Mouse (Mus musculus): Measurements from ENCODE around the gene Gm21969.

The Gm21969 gene

DNA sequence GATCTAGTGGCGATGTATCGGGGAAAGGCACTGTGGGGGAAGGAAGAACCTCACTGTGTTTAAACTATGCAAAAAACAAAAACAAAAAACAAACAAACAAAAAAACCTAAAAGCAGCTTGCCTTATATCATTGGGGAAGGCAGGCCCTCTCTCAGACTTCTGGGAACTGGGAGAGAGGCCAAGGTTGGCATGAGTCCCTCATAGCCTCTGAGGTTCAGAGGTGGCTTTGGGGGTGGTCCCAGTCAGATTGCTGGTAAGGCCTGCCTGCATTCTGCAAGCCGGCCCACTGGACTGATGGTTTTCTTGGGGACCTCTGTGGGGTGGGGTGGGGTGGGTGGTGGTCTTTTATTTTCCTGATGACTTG, 14.0 kb downstream of the Gm21969 start:
- no peak for DNase-seq (ENCODE audit: low read depth, low spot score)

DNA sequence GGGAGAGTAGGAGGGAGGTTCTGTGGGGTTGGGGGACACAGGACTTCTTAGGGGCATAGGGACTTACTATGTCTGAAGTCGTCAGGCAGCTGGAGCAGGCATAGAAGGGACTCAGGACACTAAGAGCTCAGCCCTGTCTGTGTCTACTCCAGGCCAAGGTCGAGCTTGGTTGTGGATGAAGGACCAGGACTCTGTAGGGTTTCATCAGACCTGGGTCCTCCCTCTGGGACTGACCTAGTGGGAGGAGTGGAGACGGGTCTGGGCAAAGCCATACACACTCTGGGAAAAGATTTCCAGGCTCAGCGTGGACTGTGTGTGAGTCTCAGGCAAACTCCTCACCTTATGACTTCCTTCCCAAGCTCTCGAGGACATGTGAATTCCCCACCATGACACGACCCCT, 16.8 kb downstream of the Gm21969 start:
- no peak for DNase-seq (ENCODE audit: low read depth, low spot score)

DNA sequence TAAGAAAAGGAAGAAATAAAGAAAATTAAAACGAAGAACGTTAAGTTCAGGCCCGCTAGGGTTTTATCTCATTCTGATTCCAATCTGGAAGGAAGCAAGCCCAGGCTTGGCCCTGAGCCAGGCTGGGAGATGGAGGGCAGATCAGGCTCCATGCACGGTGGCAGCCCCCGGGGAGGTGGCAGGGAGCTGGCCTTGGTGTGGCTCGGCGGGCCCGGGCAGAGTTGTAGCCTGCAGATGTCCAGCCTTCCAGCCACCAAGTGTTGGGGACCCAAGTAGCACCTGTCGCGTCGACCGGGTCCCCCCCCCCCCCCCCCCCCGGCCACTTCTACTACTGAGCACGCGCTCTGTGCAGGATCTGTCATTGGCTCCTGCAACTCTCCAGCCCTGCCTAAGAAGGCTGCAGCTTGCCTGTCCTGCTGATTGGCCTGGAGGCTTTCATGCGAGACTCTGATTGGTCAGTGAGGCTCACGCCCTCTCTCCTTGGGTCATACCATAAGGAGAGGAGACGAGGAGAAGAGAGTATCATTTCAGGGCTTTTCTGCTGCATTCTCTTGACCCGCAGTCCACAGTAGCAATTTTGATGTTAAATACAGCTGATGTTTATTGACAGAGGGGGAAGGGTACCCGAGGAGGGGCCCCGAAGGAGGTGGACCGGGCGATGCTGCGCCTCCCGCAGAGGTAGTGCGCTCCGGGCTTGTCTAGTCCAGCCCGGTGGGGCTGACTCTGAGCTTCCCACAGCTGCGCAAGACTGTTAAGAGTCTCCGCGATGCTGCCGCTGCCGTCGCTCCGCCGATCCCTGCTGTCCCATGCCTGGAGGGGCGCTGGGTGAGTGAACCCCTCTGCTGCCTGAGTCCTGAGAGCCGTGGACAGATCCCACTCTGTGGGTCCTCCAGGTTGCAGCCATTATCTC, 19.6 kb downstream of the Gm21969 start, which contains the start of gene Aldh4a1:
TSS of gene Aldh4a1 (plus strand) at position 494 of the 910 bp plus-strand sequence.
- peak; percentile 85 for DNase-seq (ENCODE audit: low read depth, low spot score)

DNA sequence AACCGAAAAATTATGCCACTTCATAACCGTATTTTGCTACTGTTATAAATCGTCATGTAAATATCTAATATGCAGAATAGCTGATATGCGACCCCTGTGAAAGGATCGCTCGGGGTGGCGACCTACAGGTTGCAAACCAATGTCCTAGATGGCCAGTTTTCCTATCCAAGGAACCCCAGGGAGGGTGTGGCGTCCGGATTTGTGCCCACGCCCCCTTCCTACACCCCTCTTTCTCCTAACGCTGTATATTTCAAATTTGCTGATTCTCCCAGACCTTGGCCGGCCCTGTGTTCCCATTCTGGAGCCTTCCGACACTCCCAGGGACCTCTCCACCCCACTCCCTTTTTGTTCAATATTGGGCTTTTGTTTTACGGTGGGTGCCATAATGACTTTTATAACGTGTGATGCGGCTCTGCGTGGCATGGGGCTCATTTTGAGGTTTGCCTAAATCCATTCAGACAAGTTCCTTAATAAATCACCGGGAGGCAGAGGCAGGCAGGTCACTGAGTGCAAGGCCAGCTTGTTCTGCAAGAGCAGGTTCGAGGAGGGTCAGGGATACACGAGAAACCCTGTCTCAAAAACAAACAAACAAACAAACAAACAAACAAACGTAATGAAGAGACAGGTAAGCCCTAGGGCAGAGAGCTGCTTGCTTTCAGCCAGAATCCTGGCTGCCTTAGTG, 20.6 kb downstream of the Gm21969 start:
- DNase-seq (ENCODE audit: low read depth, low spot score), result no peak

DNA sequence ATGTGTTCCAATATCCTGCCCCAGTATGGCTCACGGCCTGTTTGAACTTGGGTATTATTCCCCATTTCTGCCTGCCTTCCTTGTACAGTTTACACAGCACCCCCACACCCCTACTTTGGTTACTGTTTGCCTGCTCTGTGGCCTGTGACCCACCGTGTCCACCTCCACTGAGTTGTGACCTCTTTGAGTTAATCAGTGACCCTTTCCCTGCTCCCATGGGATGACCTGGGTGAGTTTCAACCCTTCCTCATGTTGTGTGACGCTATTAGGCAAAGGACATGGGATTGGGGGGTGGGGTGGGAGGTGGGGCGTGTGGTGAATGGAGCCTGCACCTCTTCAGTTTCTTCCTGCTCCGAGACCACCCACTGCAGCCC, 21.1 kb downstream of the Gm21969 start:
- no peak for DNase-seq (ENCODE audit: low read depth, low spot score)

DNA sequence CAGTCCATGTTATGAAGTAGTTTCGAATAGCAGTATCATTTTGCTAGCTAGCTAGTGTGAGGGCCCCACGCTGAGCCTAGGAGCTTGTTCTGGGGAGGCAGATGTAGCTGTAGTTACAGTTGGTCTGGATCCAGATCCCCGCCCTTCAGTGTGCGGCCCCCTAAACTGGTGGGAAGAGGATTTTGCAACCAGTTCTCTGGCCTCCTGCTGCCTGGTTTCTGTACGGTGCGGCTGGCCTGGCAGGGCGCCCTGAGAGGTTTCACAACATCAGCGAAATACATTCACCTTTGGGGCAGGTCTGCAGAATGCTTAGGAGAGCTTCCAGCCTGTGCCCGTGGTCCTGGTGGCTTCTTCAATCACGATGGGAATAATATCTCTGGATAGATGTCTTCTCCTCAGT, 21.7 kb downstream of the Gm21969 start:
- DNase-seq (ENCODE audit: low read depth, low spot score), result no peak

DNA sequence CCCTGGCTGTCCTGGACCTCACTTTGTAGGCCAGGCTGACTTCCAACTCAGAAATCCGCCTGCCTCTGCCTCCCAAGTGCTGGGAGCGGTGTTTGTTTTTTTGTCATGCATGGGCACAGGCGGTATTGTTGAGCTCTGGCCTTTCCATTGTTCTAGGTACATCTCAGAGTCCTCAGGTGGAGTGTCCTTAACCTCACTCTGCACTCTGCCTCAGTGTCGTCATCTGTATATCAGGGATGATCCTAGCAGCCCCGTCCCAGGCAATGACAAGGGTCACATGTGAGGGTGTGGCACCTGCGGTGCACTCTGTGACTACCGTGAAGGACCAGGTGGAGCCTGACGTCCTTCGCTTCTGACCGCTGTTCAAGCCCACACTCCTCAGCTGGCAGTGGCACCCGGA, 24.4 kb downstream of the Gm21969 start:
- no peak for DNase-seq (ENCODE audit: low read depth, low spot score)

DNA sequence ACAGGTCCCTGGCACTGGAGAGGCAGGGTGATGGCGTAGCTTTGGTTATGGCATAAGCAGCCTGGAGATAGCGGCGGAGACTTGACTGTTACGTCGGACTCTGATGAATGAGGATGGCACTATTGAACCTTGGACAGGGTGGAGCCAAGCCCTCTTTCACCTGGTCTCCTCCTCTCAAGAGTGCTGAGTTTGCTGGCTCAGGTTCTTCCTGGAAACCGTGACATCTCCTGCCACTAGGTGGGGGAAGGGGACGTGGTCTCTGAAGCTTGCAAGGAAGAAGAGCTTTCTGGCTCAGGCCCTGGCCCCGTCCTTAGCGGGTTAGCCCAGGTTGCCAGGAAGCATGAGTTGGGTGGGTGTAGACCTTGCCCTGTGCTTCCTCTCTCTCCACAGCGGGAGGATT, 27.2 kb downstream of the Gm21969 start:
- DNase-seq (ENCODE audit: low read depth, low spot score), result no peak

DNA sequence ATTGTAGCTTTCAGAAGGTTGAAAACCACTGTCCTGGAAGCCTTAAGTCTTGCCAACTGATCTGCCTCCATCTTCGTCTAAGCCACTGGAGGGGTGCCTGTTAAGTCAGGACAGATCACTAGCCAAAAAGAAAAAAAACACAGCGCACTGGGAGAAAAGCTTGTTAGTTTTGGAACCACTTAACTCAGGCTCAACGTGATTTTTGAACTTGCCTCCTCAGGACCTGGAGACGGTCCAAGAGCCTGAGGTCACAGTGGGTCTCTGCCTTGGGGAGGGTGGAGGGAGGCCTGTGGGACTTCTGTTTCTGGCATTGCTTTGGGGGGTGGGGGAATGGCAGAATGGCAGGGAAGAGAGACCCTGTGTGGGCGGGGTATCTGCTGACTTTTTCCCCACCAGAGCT, 28.2 kb downstream of the Gm21969 start:
- no peak for DNase-seq (ENCODE audit: low read depth, low spot score)

DNA sequence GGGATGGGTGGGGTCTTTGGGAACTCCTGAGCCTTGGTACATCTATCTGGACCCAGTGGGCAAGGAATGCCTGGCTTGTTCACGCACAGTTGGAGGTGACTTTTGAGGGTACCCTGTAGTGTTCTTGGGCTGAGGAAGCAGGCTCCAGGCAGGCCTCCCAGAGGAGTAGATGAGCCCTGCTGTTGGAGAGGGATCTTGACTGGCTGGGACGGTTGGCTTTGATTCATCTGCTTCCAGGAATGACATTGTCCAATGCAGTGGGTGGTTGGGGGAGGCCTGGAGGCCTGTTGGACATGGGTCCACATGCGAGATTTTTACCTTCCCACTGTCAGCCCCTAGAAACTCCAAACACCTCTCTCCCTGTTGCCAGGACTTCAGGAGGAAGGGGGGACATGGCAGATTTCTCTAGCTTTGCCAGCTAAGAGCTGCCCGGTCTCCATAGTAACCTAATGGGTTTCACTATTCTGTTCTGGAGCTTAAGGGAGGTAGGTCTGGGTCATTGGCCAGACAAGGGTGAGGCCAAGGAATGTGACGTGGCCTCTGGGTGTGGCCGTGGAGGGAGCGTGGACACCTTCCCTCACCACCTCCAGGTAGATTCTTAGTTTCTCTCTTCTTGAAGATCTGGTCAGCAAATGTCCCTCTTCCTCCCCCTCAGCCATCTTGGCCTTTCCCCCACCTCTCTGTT, 28.7 kb downstream of the Gm21969 start:
- DNase-seq (ENCODE audit: low read depth, low spot score), result no peak

DNA sequence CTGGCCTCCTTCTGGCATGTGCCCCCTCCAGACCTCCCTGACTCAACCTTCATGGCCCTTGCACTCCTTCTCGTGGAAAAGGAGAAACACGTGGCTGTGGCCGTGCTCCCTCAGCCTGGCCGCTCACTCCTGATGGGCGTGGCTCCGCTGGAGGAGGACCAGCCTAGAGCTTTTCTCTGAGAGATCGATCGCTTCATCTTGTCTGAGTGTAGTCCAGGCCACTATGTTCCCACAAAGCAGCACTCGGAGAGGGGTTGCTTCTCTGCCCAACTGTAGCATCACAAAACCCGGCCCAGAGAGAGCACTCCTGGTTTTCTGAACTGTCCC, 29.2 kb downstream of the Gm21969 start:
- DNase-seq (ENCODE audit: low read depth, low spot score), result no peak

DNA sequence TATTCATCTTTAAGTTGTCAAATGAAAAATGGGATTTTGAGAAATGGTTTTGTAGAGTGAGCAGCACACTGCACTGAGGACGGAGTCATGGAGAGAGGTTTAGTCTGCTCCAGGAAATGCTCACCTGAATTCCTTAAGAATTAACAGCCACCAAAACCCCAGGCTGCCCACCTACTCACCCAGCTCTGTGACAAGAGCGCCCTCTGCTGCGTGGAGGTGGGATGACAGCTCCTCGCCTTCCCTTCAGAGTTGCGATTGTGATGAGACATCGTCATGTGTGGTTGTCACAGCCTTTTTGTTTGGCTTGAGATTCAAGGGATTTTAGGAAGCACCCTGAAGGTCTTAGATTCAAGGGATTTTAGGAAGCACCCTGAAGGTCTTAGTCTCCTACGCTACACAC, 33.4 kb downstream of the Gm21969 start:
- peak; percentile 21 for DNase-seq (ENCODE audit: low read depth, low spot score)

DNA sequence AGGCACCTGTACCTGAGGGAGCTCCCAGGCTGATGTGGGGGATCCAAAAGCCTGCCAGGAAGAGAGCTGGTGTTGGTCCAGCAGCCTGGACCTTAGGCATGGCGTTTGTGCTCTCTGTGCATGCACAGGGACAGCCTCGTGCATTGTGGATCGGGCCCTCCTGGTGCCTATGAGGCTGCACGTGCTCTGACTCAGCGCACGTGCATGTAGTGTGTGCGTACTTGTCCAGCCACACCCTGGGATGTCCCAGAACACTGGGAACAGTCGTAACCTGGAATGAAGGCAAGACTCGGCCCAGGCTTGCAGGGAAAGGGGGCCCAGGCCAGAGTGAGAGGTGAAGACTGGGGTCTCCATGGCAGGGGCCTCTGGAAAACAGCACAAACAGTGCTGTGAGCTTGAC, 34.9 kb downstream of the Gm21969 start:
- no peak for DNase-seq (ENCODE audit: low read depth, low spot score)

DNA sequence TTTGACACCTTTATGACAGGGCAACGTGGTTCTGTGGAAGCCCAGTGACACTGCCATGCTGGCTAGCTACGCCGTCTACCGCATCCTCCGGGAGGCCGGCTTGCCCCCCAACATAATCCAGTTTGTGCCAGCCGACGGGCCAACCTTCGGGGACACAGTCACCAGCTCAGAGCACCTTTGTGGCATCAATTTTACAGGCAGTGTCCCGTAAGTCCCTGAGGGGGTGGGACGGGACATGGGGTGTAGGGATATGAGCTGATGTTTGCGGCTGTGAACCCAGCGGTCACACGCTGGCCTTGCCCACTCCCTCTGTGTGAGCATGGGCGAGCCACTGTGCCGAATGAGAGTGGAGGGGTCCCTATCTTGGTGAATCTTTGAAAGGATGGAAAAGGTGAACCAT, 35.4 kb downstream of the Gm21969 start:
- no peak for DNase-seq (ENCODE audit: low read depth, low spot score)

DNA sequence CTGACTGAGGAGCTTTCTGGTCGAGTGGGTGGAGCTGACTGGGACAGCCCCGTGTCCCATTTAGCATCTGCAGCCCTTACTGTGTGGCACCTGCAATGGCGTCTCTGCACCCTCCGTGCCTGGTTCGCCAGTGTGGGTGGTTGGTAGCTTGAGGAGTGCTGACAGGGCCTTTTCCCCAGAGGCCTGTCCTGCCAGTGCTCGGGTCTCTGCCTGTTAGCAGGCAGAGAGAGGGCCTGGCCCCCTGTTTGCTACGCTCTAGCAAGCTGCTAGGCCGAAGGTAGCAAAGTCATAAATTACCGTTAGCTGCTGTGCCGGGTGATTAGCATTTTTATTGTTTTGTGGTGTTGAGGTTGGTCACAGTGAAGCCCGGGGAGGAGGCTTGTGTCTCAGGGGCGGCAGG, 36.8 kb downstream of the Gm21969 start:
- no peak for DNase-seq (ENCODE audit: low read depth, low spot score)

DNA sequence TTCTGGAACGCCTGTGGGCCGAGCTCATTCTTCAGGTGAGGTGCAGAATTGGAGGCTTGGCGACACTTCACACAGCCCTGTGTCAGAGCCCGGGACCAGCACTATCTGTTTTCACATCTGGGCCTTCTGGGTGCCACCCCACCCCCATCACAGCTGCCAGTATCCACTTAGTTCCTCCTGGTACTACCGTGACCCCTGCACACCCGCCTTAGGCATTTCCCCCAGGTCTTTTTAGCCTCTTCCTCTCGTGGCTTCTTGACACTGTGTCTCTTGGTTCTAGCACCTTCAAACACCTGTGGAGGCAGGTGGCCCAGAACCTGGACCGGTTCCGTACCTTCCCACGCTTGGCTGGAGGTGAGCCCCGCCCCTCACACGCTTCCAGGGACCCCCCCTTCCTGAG, 37.3 kb downstream of the Gm21969 start:
- no peak for DNase-seq (ENCODE audit: low read depth, low spot score)

DNA sequence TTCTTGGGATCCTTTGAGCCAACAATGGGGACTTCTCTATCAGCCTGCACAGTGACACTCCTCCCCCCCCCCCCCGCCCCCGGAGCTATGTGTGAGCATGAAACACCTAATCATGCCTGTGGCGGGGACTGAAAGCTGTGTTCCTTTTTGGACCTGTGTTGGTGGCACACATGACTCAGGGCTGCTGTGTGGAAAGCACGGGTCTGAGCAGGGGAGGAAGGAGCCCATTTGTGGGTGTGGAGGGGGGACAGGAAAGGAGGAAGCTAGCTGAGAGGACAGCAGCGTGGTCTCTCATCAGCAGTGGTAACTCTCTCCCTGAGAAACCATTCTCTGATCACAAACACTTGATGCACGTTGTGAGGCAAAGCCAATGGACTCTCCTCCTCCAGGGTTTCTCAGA, 37.8 kb downstream of the Gm21969 start:
- DNase-seq (ENCODE audit: low read depth, low spot score), result no peak

DNA sequence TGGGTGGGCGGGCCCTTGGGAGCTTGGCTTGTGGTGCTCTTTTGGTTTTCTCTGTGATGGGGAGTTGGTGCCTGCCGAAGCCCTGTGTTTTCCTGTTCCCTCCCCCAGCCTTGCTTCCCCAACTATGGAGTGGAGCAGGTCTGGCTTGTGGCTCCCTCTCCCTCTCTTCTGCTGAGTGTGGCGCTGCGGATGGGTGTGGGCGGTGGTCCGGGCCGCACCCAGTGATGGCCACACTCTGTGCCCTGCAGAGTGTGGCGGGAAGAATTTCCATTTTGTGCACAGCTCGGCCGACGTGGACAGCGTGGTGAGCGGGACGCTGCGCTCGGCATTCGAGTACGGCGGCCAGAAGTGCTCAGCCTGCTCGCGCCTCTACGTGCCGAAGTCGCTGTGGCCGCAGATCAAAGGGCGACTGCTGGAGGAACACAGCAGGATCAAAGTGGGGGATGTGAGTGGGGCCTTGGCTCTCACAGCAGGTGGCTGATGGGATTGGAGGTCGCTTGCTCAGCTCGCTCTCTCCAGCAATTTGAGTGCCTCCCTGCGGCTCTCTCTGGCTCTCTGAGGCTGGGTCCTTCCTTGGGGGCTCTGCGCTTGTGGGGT, 38.9 kb downstream of the Gm21969 start:
- no peak for DNase-seq (ENCODE audit: low read depth, low spot score)

DNA sequence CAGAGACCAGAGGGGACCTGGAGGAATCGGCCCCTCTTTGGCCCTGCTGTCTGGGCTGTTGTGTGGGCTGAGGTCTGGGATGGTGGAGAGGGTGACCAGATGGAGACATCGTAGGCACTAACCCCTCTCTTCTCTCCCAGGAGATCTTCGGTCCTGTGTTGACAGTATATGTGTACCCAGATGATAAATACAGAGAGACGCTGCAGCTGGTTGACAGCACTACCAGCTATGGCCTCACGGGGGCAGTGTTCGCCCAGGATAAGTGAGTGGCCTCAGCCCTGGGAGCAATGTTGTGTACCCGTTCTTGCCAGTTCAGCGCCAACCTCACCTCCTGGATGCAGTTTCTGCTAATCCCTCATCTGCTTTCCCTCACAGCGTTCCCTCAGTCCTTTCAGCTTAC, 41.0 kb downstream of the Gm21969 start:
- DNase-seq (ENCODE audit: low read depth, low spot score), result peak; percentile 28

DNA sequence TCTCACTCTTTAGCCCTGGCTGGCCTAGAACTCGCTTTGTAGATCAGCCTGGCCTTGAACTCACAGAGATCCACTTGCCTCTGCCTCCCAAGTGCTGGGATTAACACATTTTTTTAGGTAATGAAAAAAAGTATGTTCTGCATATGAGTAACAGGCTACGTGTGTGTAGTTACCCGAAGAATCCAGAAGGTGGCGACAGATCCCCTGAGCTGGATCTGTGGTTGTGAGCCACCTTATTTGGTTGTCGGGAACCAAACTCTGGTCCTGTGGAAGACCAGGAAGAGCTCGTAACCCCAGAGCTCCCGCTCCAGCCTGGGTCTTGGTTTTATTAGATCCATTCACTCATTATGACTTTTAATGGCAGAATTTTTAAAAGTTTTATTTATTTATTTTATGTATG, 43.9 kb downstream of the Gm21969 start:
- DNase-seq (ENCODE audit: low read depth, low spot score), result no peak

DNA sequence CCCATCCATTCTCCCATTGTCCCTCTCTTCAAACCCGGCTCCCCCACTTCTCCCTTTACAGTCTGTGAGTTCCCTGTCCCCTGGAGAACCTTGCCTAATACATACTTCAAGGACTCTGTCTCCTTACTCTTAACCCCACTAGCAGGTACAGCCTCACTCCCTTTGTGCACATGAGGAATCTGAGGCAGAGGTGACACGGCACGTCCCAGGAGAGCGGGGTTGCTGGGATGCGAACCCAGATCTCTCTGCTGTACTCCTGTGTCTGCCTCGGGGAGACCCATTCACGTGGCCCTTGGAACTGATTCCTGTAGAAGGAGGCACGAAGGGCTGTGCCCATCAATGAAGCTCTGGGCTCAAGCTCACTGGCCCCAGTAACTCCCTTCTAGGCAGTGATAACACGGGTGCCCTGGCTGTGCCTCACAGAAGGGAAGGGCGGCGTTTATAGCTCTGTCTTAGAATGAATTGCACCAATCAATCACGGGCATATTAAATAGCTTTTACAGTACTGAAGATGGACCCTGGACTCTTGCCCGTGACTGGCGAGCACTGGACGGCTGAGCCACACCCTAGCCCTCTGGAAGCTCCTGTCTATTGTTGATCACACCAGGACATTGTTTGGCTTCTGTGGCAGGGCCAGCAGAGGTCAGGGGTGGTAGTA, 47.2 kb downstream of the Gm21969 start:
- no peak for DNase-seq (ENCODE audit: low read depth, low spot score)

DNA sequence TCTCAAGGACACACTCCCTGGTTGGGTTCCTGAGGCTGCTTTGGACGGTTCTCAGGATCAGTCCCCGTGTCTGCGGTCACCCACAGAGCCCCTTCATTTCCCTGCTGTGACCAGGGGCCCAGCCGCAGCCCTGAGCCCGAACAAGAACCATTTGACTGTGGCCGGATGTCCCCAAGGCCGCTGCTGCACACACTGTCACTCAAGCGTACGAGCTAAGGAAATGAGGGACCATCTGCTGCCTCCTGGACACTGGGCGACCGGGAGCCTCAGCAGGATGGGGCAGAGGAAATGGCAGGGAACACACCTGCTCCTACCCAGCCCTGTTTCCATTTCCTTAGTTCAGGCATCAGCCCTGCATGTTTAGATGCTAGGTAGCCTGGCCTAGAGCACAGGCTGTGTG, 47.9 kb downstream of the Gm21969 start:
- no peak for DNase-seq (ENCODE audit: low read depth, low spot score)

Measured in c-Kit-negative CD71-positive TER-119-positive erythroid progenitor cells, embryonic 14.5 days (primary cell).